Mouse (Mus musculus): ENCODE data around the gene Slc22a14. TPM values are rescaled to one million over a fixed set of nuclear protein-coding genes. Genes with fewer than 3 reads are reported as not detected.
"Not testable (repeated sequence)": the region's sequence is repeated elsewhere in the genome, so short reads cannot be mapped to it uniquely, and the experiment has no call there.

Slc22a14 gene
- polyA plus RNA-seq, 1 experiment from 2014 or later, result 0.08 TPM

DNA sequence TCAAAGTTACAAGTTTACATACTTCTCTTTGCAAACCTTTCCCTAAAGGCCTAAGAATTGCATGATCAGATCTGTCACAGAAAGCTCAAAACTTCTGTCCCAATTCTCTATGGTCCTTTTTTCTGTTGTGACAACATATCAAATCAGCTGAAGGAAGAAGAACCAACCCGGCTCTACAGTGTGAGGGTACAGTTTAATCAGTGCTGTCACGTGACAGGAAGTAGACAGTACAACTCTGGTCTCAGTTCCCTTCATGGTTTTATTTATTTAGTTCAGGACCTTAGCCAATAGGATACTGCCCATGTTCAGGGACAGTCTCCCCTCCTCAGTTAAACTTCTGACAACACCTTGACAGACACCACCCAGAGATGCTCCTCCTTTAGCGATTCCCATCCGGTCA, 145.1 kb downstream of the Slc22a14 start:
- 78% methylated on average over 4 of the region's 4 CpGs for WGBS
- H3K27ac ChIP-seq, result no peak overlapping the region

DNA sequence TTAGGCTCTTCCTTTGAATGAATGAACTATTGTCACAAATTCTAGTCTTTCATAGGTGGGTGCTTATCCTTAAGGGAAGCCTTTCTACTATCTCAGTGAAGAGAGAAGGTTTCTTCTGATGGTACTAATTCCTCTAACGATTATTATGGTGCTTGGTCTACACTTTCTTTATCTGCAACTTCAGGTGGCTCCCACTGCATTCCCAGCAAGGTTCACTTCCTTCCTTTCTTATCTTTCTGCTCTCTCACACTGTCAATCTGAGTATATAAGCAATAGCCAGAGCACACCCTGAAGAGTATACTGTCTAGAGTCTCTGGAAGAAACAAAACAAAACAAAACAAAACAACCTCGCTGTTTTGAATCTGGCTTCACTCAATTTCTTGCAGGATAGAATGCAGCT, 145.7 kb downstream of the Slc22a14 start:
- Histone ChIP-seq H3K36me3 (peaks cover 4% of the 10 kb centered on the region; the same call in 1 of the 2 replicates), H3K27ac (no peak overlapping the region), H3K27me3 (replicated peaks) (no peaks in the 10 kb centered on the region), H3K4me1 (no peaks in the 10 kb centered on the region), H3K9me3 (0 out of 2 replicates have a peak, but pooled peaks cover 4% of the 10 kb centered on the region), H3K4me3 (replicated peaks) (no peak overlapping the region), H3K9ac (no peak overlapping the region), H3K4me2 (no peak overlapping the region)
- no peak for ATAC-seq (ENCODE audit: insufficient read depth, low FRiP score, low read depth)
- 85% methylated on average over 2 of the region's 2 CpGs for WGBS

More for the DNA sequence above, 145.1 kb downstream of the Slc22a14 start:
- Histone ChIP-seq H3K9me3 (0 out of 2 replicates have a peak, but pooled peaks cover 4% of the 10 kb centered on the region), H3K36me3 (peaks cover 6% of the 10 kb centered on the region; the same call in 1 of the 2 replicates), H3K27me3 (replicated peaks) (no peaks in the 10 kb centered on the region), H3K4me2 (no peak overlapping the region), H3K4me3 (replicated peaks) (no peak overlapping the region), H3K4me1 (no peaks in the 10 kb centered on the region), H3K9ac (no peak overlapping the region)
- ATAC-seq (ENCODE audit: insufficient read depth, low FRiP score, low read depth), result no peak

- not testable (repeated sequence) for H3K27ac ChIP-seq; H3K4me2 ChIP-seq; H3K4me1 ChIP-seq; ATAC-seq (ENCODE audit: insufficient read depth, low FRiP score, low read depth); H3K27me3 ChIP-seq (replicated peaks); H3K36me3 ChIP-seq; H3K9ac ChIP-seq; H3K9me3 ChIP-seq; H3K4me3 ChIP-seq (replicated peaks)
- WGBS, result 66% methylated on average over 2 of the region's 2 CpGs
Measured at GRCm38 (mm10) chr9:119215341-119215740, 150.0 kb downstream of the Slc22a14 start.

- Histone ChIP-seq H3K9me3 (no peaks in the 10 kb centered on the region), H3K4me1 (no peaks in the 10 kb centered on the region), H3K9ac (no peak overlapping the region), H3K4me3 (replicated peaks) (no peak overlapping the region), H3K27ac (no peak overlapping the region), H3K4me2 (no peak overlapping the region), H3K36me3 (no peaks in the 10 kb centered on the region), H3K27me3 (replicated peaks) (no peaks in the 10 kb centered on the region)
- ATAC-seq (ENCODE audit: insufficient read depth, low FRiP score, low read depth), result no peak
- 84% methylated on average over 6 of the region's 6 CpGs for WGBS
Measured at GRCm38 (mm10) chr9:119214601-119215000, 150.8 kb downstream of the Slc22a14 start.

DNA sequence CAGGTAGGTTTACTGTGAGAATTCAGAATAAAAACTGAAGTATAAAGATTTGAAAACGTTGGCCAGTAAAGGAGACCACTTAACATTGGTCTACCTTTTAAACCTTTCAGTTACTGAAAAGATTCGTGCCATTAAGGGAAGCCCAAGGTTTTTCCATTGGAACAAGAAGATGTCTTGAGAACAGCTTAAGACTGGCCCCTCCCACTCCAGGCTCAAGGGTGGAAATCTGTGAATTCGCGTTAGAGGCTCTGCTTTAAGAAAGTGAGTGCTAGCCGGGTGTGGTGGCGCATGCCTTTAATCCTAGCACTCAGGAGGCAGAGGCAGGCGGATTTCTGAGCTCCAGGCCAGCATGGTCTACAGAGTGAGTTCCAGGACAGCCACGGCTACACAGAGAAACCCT, 152.4 kb downstream of the Slc22a14 start:
- Histone ChIP-seq H3K4me2 (no peak overlapping the region), H3K9me3 (no peaks in the 10 kb centered on the region), H3K36me3 (no peaks in the 10 kb centered on the region), H3K4me3 (replicated peaks) (no peak overlapping the region), H3K27ac (no peak overlapping the region), H3K27me3 (replicated peaks) (no peaks in the 10 kb centered on the region), H3K9ac (no peak overlapping the region), H3K4me1 (no peaks in the 10 kb centered on the region)
- WGBS, result 82% methylated on average over 8 of the region's 8 CpGs
- no peak for ATAC-seq (ENCODE audit: insufficient read depth, low FRiP score, low read depth)

DNA sequence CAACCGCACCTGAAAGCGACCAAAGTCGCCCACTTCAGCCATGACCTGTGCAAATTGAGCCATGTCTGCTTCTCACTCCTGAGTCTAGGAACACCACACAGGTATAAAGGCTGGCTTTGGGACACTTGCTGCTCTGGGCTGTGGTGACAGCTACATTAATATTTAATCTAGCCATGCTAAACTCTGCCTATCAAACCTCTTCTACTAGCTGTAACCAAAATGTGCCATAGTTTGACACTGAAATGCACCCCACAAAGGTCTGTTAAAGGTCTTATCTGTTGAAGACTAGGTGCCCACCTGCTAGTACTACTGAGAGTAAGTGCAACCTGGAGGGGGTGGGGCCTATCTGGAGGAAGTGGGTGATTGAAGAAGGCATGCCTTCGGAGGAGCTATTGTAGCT, 156.4 kb downstream of the Slc22a14 start, which contains the start of gene Slc22a13:
Gene Slc22a13 (minus strand): TSS at position 101 of the 400 bp plus-strand sequence.
- 88% methylated on average over 4 of the region's 4 CpGs for WGBS
- Histone ChIP-seq H3K4me2 (no peak within 1 kb of the TSS), H3K36me3 (no peaks in the 10 kb centered on the region), H3K9ac (no peak within 1 kb of the TSS), H3K4me3 (replicated peaks) (no peak within 1 kb of the TSS), H3K27me3 (replicated peaks) (no peaks in the 10 kb centered on the region), H3K27ac (no peak within 1 kb of the TSS), H3K4me1 (no peaks in the 10 kb centered on the region), H3K9me3 (no peaks in the 10 kb centered on the region)
- ATAC-seq (ENCODE audit: insufficient read depth, low FRiP score, low read depth), result no peak

- Histone ChIP-seq H3K27me3 (replicated peaks) (no peaks in the 10 kb centered on the region), H3K4me1 (no peaks in the 10 kb centered on the region), H3K36me3 (no peaks in the 10 kb centered on the region), H3K4me3 (replicated peaks) (no peak overlapping the region), H3K27ac (no peak overlapping the region), H3K9ac (no peak overlapping the region), H3K9me3 (no peaks in the 10 kb centered on the region), H3K4me2 (no peak overlapping the region)
- 51% methylated on average over 4 of the region's 4 CpGs for WGBS
- ATAC-seq (ENCODE audit: insufficient read depth, low FRiP score, low read depth), result no peak
Measured at GRCm38 (mm10) chr9:119207113-119207512, 158.2 kb downstream of the Slc22a14 start.

GRCm38 (mm10) chr9:119206666-119207065, 158.7 kb downstream of the Slc22a14 start:
- Histone ChIP-seq H3K4me3 (replicated peaks) (no peak overlapping the region), H3K4me2 (no peak overlapping the region), H3K27ac (no peak overlapping the region), H3K4me1 (no peaks in the 10 kb centered on the region), H3K9me3 (no peaks in the 10 kb centered on the region), H3K9ac (no peak overlapping the region), H3K36me3 (no peaks in the 10 kb centered on the region), H3K27me3 (replicated peaks) (no peaks in the 10 kb centered on the region)
- no peak for ATAC-seq (ENCODE audit: insufficient read depth, low FRiP score, low read depth)
- WGBS, result 68% methylated on average over 2 of the region's 2 CpGs

DNA sequence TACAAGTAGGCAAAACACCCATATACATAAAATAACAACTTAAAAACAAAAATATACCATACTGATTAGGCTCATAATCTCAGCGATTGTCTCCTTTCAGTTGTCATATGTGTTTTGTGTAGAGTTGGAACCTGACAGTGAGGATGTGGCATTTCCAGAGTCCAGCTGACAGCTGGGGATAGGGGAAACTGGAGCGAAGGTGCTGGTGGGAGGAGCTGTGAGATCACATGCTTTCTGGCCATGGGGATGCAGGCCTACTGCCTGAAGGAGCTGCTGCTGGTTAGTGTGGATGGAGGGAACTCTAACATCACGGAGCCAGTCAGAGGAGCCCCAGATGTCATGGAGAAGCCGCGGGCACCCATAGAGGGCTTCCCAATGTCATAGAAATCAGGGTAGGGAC, 159.6 kb downstream of the Slc22a14 start:
- Histone ChIP-seq H3K27ac (no peak overlapping the region), H3K9me3 (no peaks in the 10 kb centered on the region), H3K4me2 (no peak overlapping the region), H3K9ac (no peak overlapping the region), H3K4me3 (replicated peaks) (no peak overlapping the region), H3K36me3 (no peaks in the 10 kb centered on the region), H3K4me1 (no peaks in the 10 kb centered on the region), H3K27me3 (replicated peaks) (no peaks in the 10 kb centered on the region)
- no peak for ATAC-seq (ENCODE audit: insufficient read depth, low FRiP score, low read depth)
- WGBS, result 86% methylated on average over 5 of the region's 5 CpGs

DNA sequence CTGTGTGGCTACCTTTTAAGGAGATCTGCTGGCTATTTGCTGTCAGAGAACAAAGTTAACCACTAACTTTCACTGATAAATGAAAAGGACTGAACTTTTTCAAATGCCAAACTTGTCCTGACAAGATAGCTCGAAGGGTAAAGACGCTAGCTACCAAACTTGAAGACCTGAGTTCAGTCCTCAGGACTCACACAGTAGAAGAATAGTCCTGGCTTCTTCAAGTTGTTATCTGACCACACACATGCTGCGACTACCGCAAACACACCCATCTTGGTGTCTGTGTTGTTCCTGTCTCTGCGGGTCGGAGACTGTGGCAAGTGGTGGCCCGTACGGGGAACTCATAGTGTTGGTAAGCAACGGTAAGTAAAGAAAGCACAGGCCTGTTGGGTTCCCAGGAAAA, 161.7 kb downstream of the Slc22a14 start:
- H3K4me2 ChIP-seq, result no peak overlapping the region
- H3K9ac ChIP-seq, result no peak overlapping the region
- WGBS, result 91% methylated on average over 9 of the region's 9 CpGs
- H3K4me3 ChIP-seq (replicated peaks), result no peak overlapping the region
- no peak overlapping the region for H3K27ac ChIP-seq
- H3K4me1 ChIP-seq, result no peaks in the 10 kb centered on the region
- H3K27me3 ChIP-seq (replicated peaks), result no peaks in the 10 kb centered on the region
- no peaks in the 10 kb centered on the region for H3K9me3 ChIP-seq
- no peak for ATAC-seq (ENCODE audit: insufficient read depth, low FRiP score, low read depth)
- no peaks in the 10 kb centered on the region for H3K36me3 ChIP-seq

GRCm38 (mm10) chr9:119201653-119202052, 163.7 kb downstream of the Slc22a14 start:
- no peak overlapping the region for H3K9ac ChIP-seq
- no peaks in the 10 kb centered on the region for H3K9me3 ChIP-seq
- no peak overlapping the region for H3K4me2 ChIP-seq
- H3K4me1 ChIP-seq, result no peaks in the 10 kb centered on the region
- 83% methylated on average over 5 of the region's 5 CpGs for WGBS
- no peak overlapping the region for H3K4me3 ChIP-seq (replicated peaks)
- H3K27me3 ChIP-seq (replicated peaks), result no peaks in the 10 kb centered on the region
- no peaks in the 10 kb centered on the region for H3K36me3 ChIP-seq
- no peak overlapping the region for H3K27ac ChIP-seq
- no peak for ATAC-seq (ENCODE audit: insufficient read depth, low FRiP score, low read depth)

GRCm38 (mm10) chr9:119199151-119199861, 166.0 kb downstream of the Slc22a14 start:
- Histone ChIP-seq H3K4me1 (no peaks in the 10 kb centered on the region), H3K9ac (no peak overlapping the region), H3K27me3 (replicated peaks) (no peaks in the 10 kb centered on the region), H3K4me2 (no peak overlapping the region), H3K27ac (no peak overlapping the region), H3K9me3 (no peaks in the 10 kb centered on the region), H3K4me3 (replicated peaks) (no peak overlapping the region), H3K36me3 (no peaks in the 10 kb centered on the region)
- ATAC-seq (ENCODE audit: insufficient read depth, low FRiP score, low read depth), result no peak
- WGBS, result 73% methylated on average over 10 of the region's 10 CpGs

Measured in stomach, embryonic 15.5 days (tissue).